Mouse (Mus musculus): ENCODE measurements around the gene Erfe.

DNA sequence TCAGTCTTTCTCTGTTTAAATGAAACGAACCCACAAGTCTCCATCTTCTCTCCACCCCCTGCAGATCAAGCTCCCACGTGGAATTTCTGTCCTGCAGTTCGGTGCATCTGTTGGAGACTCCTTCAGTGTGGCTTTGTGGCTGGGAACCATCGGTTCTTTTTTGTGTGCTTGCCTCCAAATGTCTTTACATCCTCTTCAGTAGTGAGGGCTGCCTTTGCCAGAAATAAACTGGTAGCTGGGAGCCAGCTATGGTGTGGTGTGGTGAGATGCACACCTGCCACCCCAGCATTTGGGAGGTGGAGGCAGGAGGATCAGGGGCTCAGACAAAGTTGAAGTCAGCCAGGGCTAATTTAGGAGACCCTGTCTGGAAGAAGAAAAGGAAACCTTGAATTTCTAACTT lies 34.1 kb upstream of the Erfe start:
- TF ChIP-seq CTCF (conservative IDR thresholded peaks at IDR 0.05; ENCODE audit: insufficient read depth, insufficient read length, low read depth, low read length) (no peak), POLR2A (IDR thresholded peaks at IDR 0.05; ENCODE audit: low read depth, low read length) (no peak)
